Mouse (Mus musculus): ENCODE results near the gene Mapre3. TPM values are rescaled to one million over a fixed set of nuclear protein-coding genes. Genes with fewer than 3 reads are reported as not detected.

The Mapre3 gene
- polyA plus RNA-seq, 1 experiment from 2014 or later = 18.5 TPM

GRCm38 (mm10) chr5:30866871-30867270, 52.4 kb downstream of the Mapre3 start:
- no peak overlapping the region for H3K4me2 ChIP-seq (ENCODE audit: low read length)
- H3K27ac ChIP-seq (ENCODE audit: low read depth) = no peak overlapping the region
- no peaks in the 10 kb centered on the region for H3K9me3 ChIP-seq (ENCODE audit: control insufficient read depth, low read length)
- 90% methylated on average over 3 of the region's 3 CpGs for WGBS
- no peak overlapping the region for H3K4me3 ChIP-seq (ENCODE audit: low read depth, low read length)
- no peaks in the 10 kb centered on the region for H3K27me3 ChIP-seq (replicated peaks; ENCODE audit: control insufficient read depth, insufficient read depth, low read length)
- peaks cover 13% of the 10 kb centered on the region for H3K4me1 ChIP-seq (replicated peaks; ENCODE audit: control insufficient read depth, insufficient read depth, low read length)
- no peak overlapping the region for H3K9ac ChIP-seq (ENCODE audit: low read length)
- no peak for ATAC-seq (replicated peaks; ENCODE audit: low FRiP score, low TSS enrichment, low read depth)
- DNase-seq (ENCODE audit: low spot score) = no peak
- H3K36me3 ChIP-seq (ENCODE audit: control insufficient read depth, insufficient read depth, low read length) = peaks cover 9% of the 10 kb centered on the region

- no peak within 1 kb of the TSS for H3K27ac ChIP-seq (ENCODE audit: low read depth)
- WGBS = 91% methylated on average over 3 of the region's 3 CpGs
- ATAC-seq (replicated peaks; ENCODE audit: low FRiP score, low TSS enrichment, low read depth) = no peak
- no peak within 1 kb of the TSS for H3K9ac ChIP-seq (ENCODE audit: low read length)
- no peaks in the 10 kb centered on the region for H3K27me3 ChIP-seq (replicated peaks; ENCODE audit: control insufficient read depth, insufficient read depth, low read length)
- H3K4me3 ChIP-seq (ENCODE audit: low read depth, low read length) = 0 out of 2 replicates have a peak within 1 kb of the TSS, but pooled peaks have one; percentile 95
- peaks cover 17% of the 10 kb centered on the region for H3K36me3 ChIP-seq (ENCODE audit: control insufficient read depth, insufficient read depth, low read length)
- DNase-seq (ENCODE audit: low spot score) = no peak
- H3K9me3 ChIP-seq (ENCODE audit: control insufficient read depth, low read length) = no peaks in the 10 kb centered on the region
- peaks cover 13% of the 10 kb centered on the region for H3K4me1 ChIP-seq (replicated peaks; ENCODE audit: control insufficient read depth, insufficient read depth, low read length)
- H3K4me2 ChIP-seq (ENCODE audit: low read length) = peak within 1 kb of the TSS; percentile 61
Observed at GRCm38 (mm10) chr5:30867712-30868111, 53.3 kb downstream of the Mapre3 start, which contains the start of gene Tmem214. Gene Tmem214 (plus strand): TSS chr5:30868012.

- Histone ChIP-seq H3K9me3 (ENCODE audit: control insufficient read depth, low read length) (no peaks in the 10 kb centered on the region), H3K4me3 (ENCODE audit: low read depth, low read length) (peak overlapping the region; percentile 95), H3K36me3 (ENCODE audit: control insufficient read depth, insufficient read depth, low read length) (peaks cover 30% of the 10 kb centered on the region), H3K9ac (ENCODE audit: low read length) (peak overlapping the region; percentile 92), H3K4me1 (replicated peaks; ENCODE audit: control insufficient read depth, insufficient read depth, low read length) (peaks cover 13% of the 10 kb centered on the region), H3K27ac (ENCODE audit: low read depth) (no peak overlapping the region), H3K27me3 (replicated peaks; ENCODE audit: control insufficient read depth, insufficient read depth, low read length) (no peaks in the 10 kb centered on the region), H3K4me2 (ENCODE audit: low read length) (peak overlapping the region; percentile 61)
- WGBS = 20% methylated on average over 9 of the region's 9 CpGs
- peak; percentile 54 for ATAC-seq (replicated peaks; ENCODE audit: low FRiP score, low TSS enrichment, low read depth)
- DNase-seq (ENCODE audit: low spot score) = no peak
Observed at GRCm38 (mm10) chr5:30868981-30869380, 54.5 kb downstream of the Mapre3 start.

GRCm38 (mm10) chr5:30869405-30870130, 55.1 kb downstream of the Mapre3 start:
- peaks cover 36% of the 10 kb centered on the region for H3K36me3 ChIP-seq (ENCODE audit: control insufficient read depth, insufficient read depth, low read length)
- DNase-seq (ENCODE audit: low spot score) (peak; percentile 96), ATAC-seq (replicated peaks; ENCODE audit: low FRiP score, low TSS enrichment, low read depth) (peak; percentile 91)
- no peaks in the 10 kb centered on the region for H3K27me3 ChIP-seq (replicated peaks; ENCODE audit: control insufficient read depth, insufficient read depth, low read length)
- peak overlapping the region; percentile 92 for H3K9ac ChIP-seq (ENCODE audit: low read length)
- no peaks in the 10 kb centered on the region for H3K9me3 ChIP-seq (ENCODE audit: control insufficient read depth, low read length)
- under 1% methylated on average over 63 of the region's 63 CpGs for WGBS
- H3K4me3 ChIP-seq (ENCODE audit: low read depth, low read length) = peak overlapping the region; percentile 95
- peak overlapping the region; percentile 61 for H3K4me2 ChIP-seq (ENCODE audit: low read length)
- peaks cover 13% of the 10 kb centered on the region for H3K4me1 ChIP-seq (replicated peaks; ENCODE audit: control insufficient read depth, insufficient read depth, low read length)
- 0 out of 2 replicates have a peak overlapping the region, but pooled peaks have one; percentile 2 for H3K27ac ChIP-seq (ENCODE audit: low read depth)

GRCm38 (mm10) chr5:30870131-30870406, 55.6 kb downstream of the Mapre3 start:
- 0 out of 2 replicates have a peak overlapping the region, but pooled peaks have one; percentile 2 for H3K27ac ChIP-seq (ENCODE audit: low read depth)
- peak overlapping the region; percentile 61 for H3K4me2 ChIP-seq (ENCODE audit: low read length)
- peak overlapping the region; percentile 95 for H3K4me3 ChIP-seq (ENCODE audit: low read depth, low read length)
- DNase-seq (ENCODE audit: low spot score) = no peak
- ATAC-seq (replicated peaks; ENCODE audit: low FRiP score, low TSS enrichment, low read depth) = no peak
- H3K36me3 ChIP-seq (ENCODE audit: control insufficient read depth, insufficient read depth, low read length) = peaks cover 41% of the 10 kb centered on the region
- H3K9ac ChIP-seq (ENCODE audit: low read length) = peak overlapping the region; percentile 92
- WGBS = 20% methylated on average over 2 of the region's 2 CpGs
- H3K9me3 ChIP-seq (ENCODE audit: control insufficient read depth, low read length) = no peaks in the 10 kb centered on the region
- H3K4me1 ChIP-seq (replicated peaks; ENCODE audit: control insufficient read depth, insufficient read depth, low read length) = peaks cover 13% of the 10 kb centered on the region
- no peaks in the 10 kb centered on the region for H3K27me3 ChIP-seq (replicated peaks; ENCODE audit: control insufficient read depth, insufficient read depth, low read length)

- ATAC-seq (replicated peaks; ENCODE audit: low FRiP score, low TSS enrichment, low read depth) (no peak), DNase-seq (ENCODE audit: low spot score) (no peak)
- H3K36me3 ChIP-seq (ENCODE audit: control insufficient read depth, insufficient read depth, low read length) = peaks cover 66% of the 10 kb centered on the region
- peaks cover 13% of the 10 kb centered on the region for H3K4me1 ChIP-seq (replicated peaks; ENCODE audit: control insufficient read depth, insufficient read depth, low read length)
- no peak overlapping the region for H3K4me3 ChIP-seq (ENCODE audit: low read depth, low read length)
- WGBS = 95% methylated on average over 9 of the region's 9 CpGs
- H3K27ac ChIP-seq (ENCODE audit: low read depth) = no peak overlapping the region
- H3K9me3 ChIP-seq (ENCODE audit: control insufficient read depth, low read length) = no peaks in the 10 kb centered on the region
- no peaks in the 10 kb centered on the region for H3K27me3 ChIP-seq (replicated peaks; ENCODE audit: control insufficient read depth, insufficient read depth, low read length)
- H3K9ac ChIP-seq (ENCODE audit: low read length) = no peak overlapping the region
- no peak overlapping the region for H3K4me2 ChIP-seq (ENCODE audit: low read length)
Observed at GRCm38 (mm10) chr5:30872574-30872973, 58.1 kb downstream of the Mapre3 start.

- H3K27me3 ChIP-seq (replicated peaks; ENCODE audit: control insufficient read depth, insufficient read depth, low read length) = no peaks in the 10 kb centered on the region
- WGBS = 91% methylated on average over 7 of the region's 7 CpGs
Observed at GRCm38 (mm10) chr5:30874365-30874764, 59.9 kb downstream of the Mapre3 start.

GRCm38 (mm10) chr5:30878616-30879015, 64.2 kb downstream of the Mapre3 start:
- H3K27ac ChIP-seq (ENCODE audit: low read depth) = no peak overlapping the region
- ATAC-seq (replicated peaks; ENCODE audit: low FRiP score, low TSS enrichment, low read depth) = peak; percentile 45
- H3K36me3 ChIP-seq (ENCODE audit: control insufficient read depth, insufficient read depth, low read length) = peaks cover 46% of the 10 kb centered on the region
- H3K4me2 ChIP-seq (ENCODE audit: low read length) = no peak overlapping the region
- DNase-seq (ENCODE audit: low spot score) = no peak
- no peaks in the 10 kb centered on the region for H3K27me3 ChIP-seq (replicated peaks; ENCODE audit: control insufficient read depth, insufficient read depth, low read length)
- WGBS = 22% methylated on average over 6 of the region's 6 CpGs
- H3K4me1 ChIP-seq (replicated peaks; ENCODE audit: control insufficient read depth, insufficient read depth, low read length) = peaks cover 10% of the 10 kb centered on the region
- H3K4me3 ChIP-seq (ENCODE audit: low read depth, low read length) = no peak overlapping the region
- no peak overlapping the region for H3K9ac ChIP-seq (ENCODE audit: low read length)
- no peaks in the 10 kb centered on the region for H3K9me3 ChIP-seq (ENCODE audit: control insufficient read depth, low read length)

More at GRCm38 (mm10) chr5:30874365-30874764, 59.9 kb downstream of the Mapre3 start:
- H3K36me3 ChIP-seq (ENCODE audit: control insufficient read depth, insufficient read depth, low read length) = peaks cover 72% of the 10 kb centered on the region
- H3K4me3 ChIP-seq (ENCODE audit: low read depth, low read length) = no peak overlapping the region
- H3K9ac ChIP-seq (ENCODE audit: low read length) = no peak overlapping the region
- DNase-seq (ENCODE audit: low spot score) (no peak), ATAC-seq (replicated peaks; ENCODE audit: low FRiP score, low TSS enrichment, low read depth) (no peak)
- no peaks in the 10 kb centered on the region for H3K9me3 ChIP-seq (ENCODE audit: control insufficient read depth, low read length)
- H3K4me1 ChIP-seq (replicated peaks; ENCODE audit: control insufficient read depth, insufficient read depth, low read length) = peaks cover 15% of the 10 kb centered on the region
- no peak overlapping the region for H3K27ac ChIP-seq (ENCODE audit: low read depth)
- H3K4me2 ChIP-seq (ENCODE audit: low read length) = no peak overlapping the region

All from intestine, embryonic 14.5 days (tissue).